Mouse (Mus musculus): ENCODE measurements at regions not wholly inside any gene's neighbourhood (a gene's known extent, or its start where the extent isn't known, plus 50 kb on each side); places are given as distances from the start of the nearest gene placed in this dataset.

GRCm38 (mm10) chr14:9455986-9456385 lies 789.9 kb upstream of the 4930452B06Rik start:
- TF ChIP-seq POLR2A (IDR thresholded peaks at IDR 0.05; ENCODE audit: insufficient read depth, low read length) (no peak), EP300 (IDR thresholded peaks at IDR 0.05; ENCODE audit: insufficient read depth, low read depth, low read length) (no peak)
